Mouse (Mus musculus): ENCODE data around the gene Chpf2. TPM values are rescaled to one million over a fixed set of nuclear protein-coding genes. Genes with fewer than 3 reads are reported as not detected.

Chpf2 gene
- total RNA-seq, 2 experiments from 2014 or later, result 55.9 to 59.7 TPM

- DNase-seq (ENCODE audit: extremely low spot score in 1 of 2, low spot score in 2 of 2), result peak; percentile 66 to 79
- intact Hi-C loops (cut with DNase I), result no loop called here
Measured at GRCm38 (mm10) chr5:24623986-24624821, 37.7 kb downstream of the Chpf2 start, which contains the start of gene Smarcd3. Smarcd3 (minus strand) TSS chr5:24624411.

- DNase-seq (ENCODE audit: extremely low spot score in 1 of 2, low spot score in 2 of 2), result no peak
- intact Hi-C loops (cut with DNase I), result no loop called here
Measured at GRCm38 (mm10) chr5:24624822-24625120, 38.2 kb downstream of the Chpf2 start.

- intact Hi-C loops (cut with DNase I), result no loop called here
- no peak for DNase-seq (ENCODE audit: extremely low spot score in 1 of 2, low spot score in 2 of 2)
Measured at GRCm38 (mm10) chr5:24629712-24630111, 43.2 kb downstream of the Chpf2 start.

GRCm38 (mm10) chr5:24635093-24635492 lies 48.6 kb downstream of the Chpf2 start:
- DNase-seq (ENCODE audit: extremely low spot score in 1 of 2, low spot score in 2 of 2), result no peak

GRCm38 (mm10) chr5:24635526-24636141 lies 49.1 kb downstream of the Chpf2 start:
- DNase-seq (ENCODE audit: extremely low spot score in 1 of 2, low spot score in 2 of 2), result no peak
- intact Hi-C loops (cut with DNase I), result no loop called here

More at GRCm38 (mm10) chr5:24635093-24635492, 48.6 kb downstream of the Chpf2 start:
- intact Hi-C loops (cut with DNase I), result no loop called here

GRCm38 (mm10) chr5:24636987-24637386 lies 50.4 kb downstream of the Chpf2 start:
- intact Hi-C loops (cut with DNase I), result no loop called here

GRCm38 (mm10) chr5:24638131-24638530 lies 51.6 kb downstream of the Chpf2 start:
- DNase-seq (ENCODE audit: extremely low spot score in 1 of 2, low spot score in 2 of 2), result no peak
- intact Hi-C loops (cut with DNase I), result no loop called here

More at GRCm38 (mm10) chr5:24636987-24637386, 50.4 kb downstream of the Chpf2 start:
- DNase-seq (ENCODE audit: extremely low spot score in 1 of 2, low spot score in 2 of 2), result no peak

- intact Hi-C loops (cut with DNase I), result no loop called here
Measured at GRCm38 (mm10) chr5:24639081-24639480, 52.5 kb downstream of the Chpf2 start.

More at GRCm38 (mm10) chr5:24639081-24639480, 52.5 kb downstream of the Chpf2 start:
- DNase-seq (ENCODE audit: extremely low spot score in 1 of 2, low spot score in 2 of 2), result peak in 1 of 2 experiments; percentile 56

Small RNA genes lying within 50 kb of the gene (microRNA-seq; reads per million reads assigned to microRNA genes)
- 1,068 reads per million, percentile 78 among the genes with 10 or more reads in this experiment for gene Mir671

Other genes starting within 250 kb of the Chpf2 start
- 10 to 100 TPM; 17.0 to 19.3 TPM for gene Kcnh2, start 235.1 kb upstream of the Chpf2 start, total RNA-seq (2021)
- 10 to 100 TPM in 1 of 2 experiments, 1 to 10 TPM in 1; 8.8 to 10.1 TPM for gene Nos3, start 221.9 kb upstream of the Chpf2 start, total RNA-seq (2021)
- 1 to 10 TPM; 3.9 to 4.7 TPM for gene Atg9b, start 194.6 kb upstream of the Chpf2 start, total RNA-seq (2021)
- 10 to 100 TPM; 53.3 to 56.0 TPM for gene Abcb8, start 193.1 kb upstream of the Chpf2 start, total RNA-seq (2021)
- gene Asic3, start 173.3 kb upstream of the Chpf2 start, total RNA-seq (2021), result under 1 TPM in 1 of 2 experiments, not detected in 1; 0.19 TPM
- gene Cdk5, start 163.2 kb upstream of the Chpf2 start, total RNA-seq (2021), result 100 to 1,000 TPM; 148 to 150 TPM
- gene Slc4a2, start 162.9 kb upstream of the Chpf2 start, total RNA-seq (2021), result 10 to 100 TPM; 24.6 to 27.6 TPM
- 100 to 1,000 TPM in 1 of 2 experiments, 10 to 100 TPM in 1; 96.6 to 105 TPM for gene Fastk, start 141.5 kb upstream of the Chpf2 start, total RNA-seq (2021)
- 10 to 100 TPM; 29.1 to 29.4 TPM for gene Tmub1, start 138.9 kb upstream of the Chpf2 start, total RNA-seq (2021)
- 100 to 1,000 TPM; 488 to 490 TPM for gene Agap3, start 134.6 kb upstream of the Chpf2 start, total RNA-seq (2021)
- under 1 TPM; 0.18 to 0.26 TPM for gene Gbx1, start 59.5 kb upstream of the Chpf2 start, total RNA-seq (2021)
- under 1 TPM; 0.24 to 0.45 TPM for gene Asb10, start 45.8 kb upstream of the Chpf2 start, total RNA-seq (2021)
- gene 4931409K22Rik, start 29.9 kb upstream of the Chpf2 start, total RNA-seq (2021), result not detected
- 10 to 100 TPM; 56.0 to 58.9 TPM for gene Abcf2, start 9.3 kb upstream of the Chpf2 start, total RNA-seq (2021)
- 100 to 1,000 TPM; 125 to 134 TPM for gene Smarcd3, start 37.7 kb downstream of the Chpf2 start, total RNA-seq (2021)
- gene Nub1, start 98.8 kb downstream of the Chpf2 start, total RNA-seq (2021), result 10 to 100 TPM; 75.3 to 79.3 TPM
- gene Wdr86, start 144.0 kb downstream of the Chpf2 start, total RNA-seq (2021), result 1 to 10 TPM; 1.1 TPM
- gene Crygn, start 171.3 kb downstream of the Chpf2 start, total RNA-seq (2021), result not detected

Measured in left cerebral cortex, postnatal 10 days (tissue).